Mouse (Mus musculus) forebrain, embryonic 13.5 days (tissue): ENCODE data around the gene Fam219b. TPM values are rescaled to one million over a fixed set of nuclear protein-coding genes. Genes with fewer than 3 reads are reported as not detected.
A peak's percentile ranks its signal among the peaks of the same experiment; 100 is the strongest.

Experiments used
- ATAC-seq: fragments of 200-750 bp; cut with Nextera tagmentation; 2 replicates; pipeline ENCODE4 v1.8.0; 2017
- H3K27ac ChIP-seq: fragments of 300-500 bp; sonication (generic); 2 replicates; pipeline ENCODE4 v1.5.1; 2015; ENCODE audit warnings: inconsistent platforms, mild to moderate bottlenecking, moderate library complexity
- H3K27me3 ChIP-seq: fragments of 300-500 bp; sonication (generic); 2 replicates; pipeline ENCODE4 v1.6.1; 2015; ENCODE audit warnings: mild to moderate bottlenecking, inconsistent platforms
- H3K36me3 ChIP-seq: fragments of 300-500 bp; sonication (generic); 2 replicates; pipeline ENCODE4 v1.6.1; 2015; ENCODE audit warnings: mild to moderate bottlenecking, inconsistent platforms; ENCODE audit not compliant: poor library complexity, severe bottlenecking
- H3K4me1 ChIP-seq: fragments of 300-500 bp; sonication (generic); 2 replicates; pipeline ENCODE4 v1.6.1; 2015; ENCODE audit warnings: inconsistent platforms
- H3K4me2 ChIP-seq: fragments of 300-500 bp; sonication (generic); 2 replicates; pipeline ENCODE4 v1.6.1; 2015; ENCODE audit warnings: inconsistent platforms, mild to moderate bottlenecking, moderate library complexity
- H3K4me3 ChIP-seq: fragments of 300-500 bp; sonication (generic); 2 replicates; pipeline ENCODE4 v1.5.1; 2015; ENCODE audit warnings: mild to moderate bottlenecking, inconsistent platforms
- H3K9ac ChIP-seq: fragments of 300-500 bp; sonication (generic); 2 replicates; pipeline ENCODE4 v1.6.1; 2015; ENCODE audit warnings: mild to moderate bottlenecking, inconsistent platforms
- H3K9me3 ChIP-seq: fragments of 300-500 bp; sonication (generic); replicated peaks from 2 replicates; pipeline ENCODE4 v1.6.1; 2016; ENCODE audit warnings: inconsistent platforms
- WGBS: fragments of 180-500 bp; shearing (Covaris S2); methylation state at CpG from one replicate; pipeline ENCODE4 v1.1.7; 2015; 5-methylcytosine and 5-hydroxymethylcytosine counted together
- polyA plus RNA-seq: library from polyadenylated mRNA; unstranded; fragments of >200 nt; fragmentation: Nextera tagmentation; extraction: Ambion mirVana; gene quantifications from 2 replicates; pipeline ENCODE4 v1.2.1, GENCODE M21; 2015

Fam219b gene
- 20.1 and 23.3 TPM in 2 replicates for polyA plus RNA-seq

DNA sequence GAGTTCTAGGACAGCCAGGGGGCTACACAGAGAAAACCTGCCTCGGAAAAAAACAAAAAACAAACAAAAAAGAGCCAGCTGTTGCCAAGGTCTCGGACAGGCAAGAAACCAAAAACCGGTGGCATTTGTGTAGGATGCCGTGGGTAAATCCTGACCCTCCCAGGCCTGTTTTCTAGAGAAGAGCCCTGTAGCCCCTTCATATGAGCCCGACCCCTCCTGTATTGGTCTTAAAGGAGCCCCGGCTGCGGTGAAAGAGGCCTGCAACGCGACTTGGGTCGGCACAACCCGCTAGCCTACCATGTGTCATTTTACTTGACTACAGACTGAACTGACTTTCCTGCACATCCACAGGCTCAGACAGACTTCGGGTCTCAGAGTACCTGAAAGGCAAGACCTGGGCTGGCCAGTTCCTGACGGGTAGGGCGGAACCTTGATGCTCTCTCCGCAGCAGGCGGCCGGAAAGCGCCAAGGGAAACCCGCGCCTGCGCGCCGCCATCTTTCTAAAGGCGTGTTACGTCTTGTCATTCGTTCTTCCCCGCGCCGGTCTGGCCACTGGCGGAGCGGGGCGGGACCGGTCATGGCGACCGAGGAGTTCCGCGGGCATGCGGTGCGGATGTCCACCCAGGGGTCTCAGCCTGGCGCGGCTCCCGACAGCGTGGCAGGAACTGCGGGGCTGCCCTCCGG, at the start of gene Fam219b:
Fam219b (plus strand) TSS at position 485 of the 684 bp plus-strand sequence.
- H3K4me3 ChIP-seq = peak within 1 kb of the TSS; percentile 82
- H3K27me3 ChIP-seq = no peaks in the 10 kb centered on the region
- peak; percentile 91 for ATAC-seq
- H3K4me1 ChIP-seq = peaks cover 20% of the 10 kb centered on the region
- 1% methylated on average over 45 of the region's 45 CpGs for WGBS
- H3K4me2 ChIP-seq = peak within 1 kb of the TSS; percentile 85
- peaks cover 61% of the 10 kb centered on the region for H3K36me3 ChIP-seq
- peak within 1 kb of the TSS; percentile 83 for H3K27ac ChIP-seq
- peak within 1 kb of the TSS; percentile 92 for H3K9ac ChIP-seq
- H3K9me3 ChIP-seq = no peaks in the 10 kb centered on the region

DNA sequence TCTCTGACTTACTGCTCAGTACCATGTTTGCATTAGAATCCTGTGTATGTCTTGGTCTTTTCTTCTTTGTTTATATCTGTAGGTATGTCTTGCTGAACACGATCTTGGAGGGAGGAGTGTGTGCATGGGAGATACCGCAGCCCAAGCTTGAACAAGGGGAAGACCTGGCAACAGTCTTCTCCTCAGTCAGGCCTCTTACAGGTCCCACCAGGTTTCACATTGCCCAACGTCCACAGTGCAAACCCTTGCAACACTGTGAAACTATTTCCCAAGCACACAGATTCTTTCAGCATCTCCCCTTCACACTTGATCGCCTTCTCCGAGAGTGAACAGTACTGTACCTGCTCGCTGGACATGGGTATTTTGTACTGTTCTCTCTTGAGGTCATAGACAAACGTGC, 49.5 kb upstream of the Fam219b start:
- H3K4me2 ChIP-seq = no peak overlapping the region
- H3K9ac ChIP-seq = no peak overlapping the region
- 0 out of 2 replicates have a peak, but pooled peaks cover 13% of the 10 kb centered on the region for H3K27me3 ChIP-seq
- no peaks in the 10 kb centered on the region for H3K9me3 ChIP-seq
- H3K27ac ChIP-seq = no peak overlapping the region
- 0 out of 2 replicates have a peak, but pooled peaks cover 3% of the 10 kb centered on the region for H3K4me1 ChIP-seq
- H3K4me3 ChIP-seq = no peak overlapping the region
- no peaks in the 10 kb centered on the region for H3K36me3 ChIP-seq
- 76% methylated on average over 7 of the region's 7 CpGs for WGBS
- ATAC-seq = no peak

DNA sequence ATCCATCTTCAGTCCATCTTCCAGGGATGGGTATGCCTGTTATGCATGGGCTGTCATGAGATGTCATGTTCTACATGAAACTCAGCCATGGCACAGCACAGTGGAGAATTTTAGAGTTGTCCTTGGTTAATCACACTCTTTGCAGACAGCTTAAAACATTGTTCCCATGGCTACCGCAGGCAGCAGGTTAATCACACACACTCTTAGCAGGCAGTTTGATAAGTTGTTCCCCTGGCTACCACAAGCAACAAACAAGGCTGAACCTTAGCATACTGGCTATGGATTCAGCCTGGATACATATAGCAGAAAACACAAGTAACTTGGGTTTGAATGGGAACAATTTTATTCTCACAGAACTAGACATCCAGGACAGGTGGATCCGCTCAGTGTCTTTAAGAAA, 43.8 kb upstream of the Fam219b start:
- no peaks in the 10 kb centered on the region for H3K9me3 ChIP-seq
- 91% methylated on average over 2 of the region's 2 CpGs for WGBS
- H3K9ac ChIP-seq = no peak overlapping the region
- H3K27me3 ChIP-seq = no peaks in the 10 kb centered on the region
- H3K4me3 ChIP-seq = no peak overlapping the region
- peaks cover 8% of the 10 kb centered on the region for H3K4me1 ChIP-seq
- H3K27ac ChIP-seq = no peak overlapping the region
- ATAC-seq = no peak
- H3K4me2 ChIP-seq = no peak overlapping the region
- H3K36me3 ChIP-seq = no peaks in the 10 kb centered on the region

DNA sequence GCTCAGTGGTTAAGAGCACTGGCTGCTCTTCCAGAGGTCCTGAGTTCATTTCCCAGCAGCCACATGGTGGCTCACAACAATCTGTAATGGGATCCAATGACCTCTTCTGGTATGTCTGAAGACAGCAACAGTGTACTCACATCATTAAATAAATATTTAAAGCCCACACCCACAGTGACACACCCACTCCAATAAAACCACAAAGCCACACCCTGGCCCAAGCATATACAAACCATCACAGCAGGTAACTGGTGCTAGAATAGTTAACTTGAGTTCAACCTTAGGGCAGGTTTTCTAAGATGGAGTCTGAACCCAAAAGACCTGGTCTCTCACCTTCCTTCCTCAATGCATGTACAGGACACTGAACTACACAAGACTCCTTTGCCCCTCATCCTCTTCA, 42.4 kb upstream of the Fam219b start:
- Histone ChIP-seq H3K4me2 (no peak overlapping the region), H3K27me3 (peaks cover 6% of the 10 kb centered on the region), H3K4me3 (no peak overlapping the region), H3K27ac (no peak overlapping the region), H3K9ac (no peak overlapping the region), H3K36me3 (no peaks in the 10 kb centered on the region), H3K4me1 (peaks cover 13% of the 10 kb centered on the region), H3K9me3 (no peaks in the 10 kb centered on the region)
- no peak for ATAC-seq

DNA sequence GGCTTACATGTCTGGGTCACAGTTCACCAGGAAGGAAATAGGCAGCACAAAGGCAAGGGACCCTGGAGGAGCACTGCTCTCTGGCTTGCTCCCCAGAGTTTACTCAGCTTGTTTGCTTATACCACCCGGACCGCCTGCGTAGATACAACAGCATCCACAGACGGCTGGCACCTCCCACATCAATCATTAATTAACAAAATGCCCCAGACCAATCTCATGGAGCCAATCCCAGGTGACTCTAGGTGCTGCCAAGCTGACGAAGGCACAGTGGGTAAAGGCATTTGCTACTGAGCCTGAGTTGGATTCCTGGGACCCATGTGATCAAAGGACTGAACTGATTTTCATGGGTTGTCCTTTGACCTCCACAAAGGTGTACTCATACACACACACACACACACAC, 40.1 kb upstream of the Fam219b start:
- Histone ChIP-seq H3K4me3 (no peak overlapping the region), H3K4me1 (peaks cover 36% of the 10 kb centered on the region), H3K4me2 (no peak overlapping the region), H3K36me3 (no peaks in the 10 kb centered on the region), H3K9me3 (no peaks in the 10 kb centered on the region), H3K27ac (no peak overlapping the region), H3K27me3 (peaks cover 19% of the 10 kb centered on the region), H3K9ac (no peak overlapping the region)
- 78% methylated on average over 5 of the region's 5 CpGs for WGBS
- no peak for ATAC-seq

DNA sequence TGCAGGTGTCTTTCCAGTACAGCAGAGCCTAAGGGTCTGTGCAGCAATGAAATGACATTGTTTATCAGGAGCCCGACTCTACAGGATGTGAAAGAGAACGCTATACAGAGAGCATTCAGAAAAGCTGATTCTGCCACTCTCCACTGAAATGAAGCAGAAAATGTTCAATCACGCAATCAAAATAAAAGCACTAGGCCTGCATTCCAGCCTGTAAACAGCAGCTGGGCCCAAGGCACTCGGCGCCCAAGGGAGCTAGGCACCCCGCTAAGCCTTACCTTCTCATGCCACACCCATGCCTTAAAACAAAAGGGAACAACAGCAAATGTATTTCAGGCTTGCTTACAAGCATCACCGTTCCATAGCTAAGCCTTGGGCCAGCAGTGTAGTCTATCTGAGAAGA, 38.8 kb upstream of the Fam219b start:
- Histone ChIP-seq H3K4me2 (peak overlapping the region; percentile 5; the same call in 1 of the 2 replicates), H3K9me3 (no peaks in the 10 kb centered on the region), H3K27me3 (peaks cover 32% of the 10 kb centered on the region), H3K4me3 (no peak overlapping the region), H3K4me1 (peaks cover 49% of the 10 kb centered on the region), H3K36me3 (no peaks in the 10 kb centered on the region), H3K9ac (no peak overlapping the region), H3K27ac (peak overlapping the region; percentile 71)
- WGBS = 32% methylated on average over 7 of the region's 7 CpGs
- no peak for ATAC-seq

DNA sequence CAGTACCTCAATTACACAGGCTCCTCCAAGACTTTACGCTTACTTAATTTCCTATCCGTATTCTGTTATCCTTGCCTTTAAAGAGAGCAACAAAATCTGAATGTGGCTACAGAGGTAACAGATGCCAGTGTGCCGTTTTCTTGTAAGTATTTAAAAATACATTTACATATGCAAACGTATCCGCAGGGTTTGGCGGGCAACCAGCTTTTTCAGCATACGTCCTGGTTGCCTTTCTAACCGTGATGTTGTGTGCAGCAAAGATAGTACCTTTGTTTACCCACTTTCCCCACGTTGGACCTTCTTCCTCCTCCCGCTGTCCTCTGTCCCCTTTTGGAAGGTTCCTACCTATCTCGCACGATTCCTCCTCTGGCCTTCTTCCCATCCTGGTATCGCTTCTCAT, 35.9 kb upstream of the Fam219b start:
- H3K4me1 ChIP-seq = peaks cover 75% of the 10 kb centered on the region
- H3K4me3 ChIP-seq = peak overlapping the region; percentile 45
- WGBS = 2% methylated on average over 13 of the region's 13 CpGs
- H3K4me2 ChIP-seq = peak overlapping the region; percentile 88
- peaks cover 61% of the 10 kb centered on the region for H3K27me3 ChIP-seq
- H3K27ac ChIP-seq = peak overlapping the region; percentile 97
- no peaks in the 10 kb centered on the region for H3K36me3 ChIP-seq
- ATAC-seq = peak; percentile 6; the same call in 1 of the 2 replicates
- H3K9ac ChIP-seq = peak overlapping the region; percentile 65
- no peaks in the 10 kb centered on the region for H3K9me3 ChIP-seq

DNA sequence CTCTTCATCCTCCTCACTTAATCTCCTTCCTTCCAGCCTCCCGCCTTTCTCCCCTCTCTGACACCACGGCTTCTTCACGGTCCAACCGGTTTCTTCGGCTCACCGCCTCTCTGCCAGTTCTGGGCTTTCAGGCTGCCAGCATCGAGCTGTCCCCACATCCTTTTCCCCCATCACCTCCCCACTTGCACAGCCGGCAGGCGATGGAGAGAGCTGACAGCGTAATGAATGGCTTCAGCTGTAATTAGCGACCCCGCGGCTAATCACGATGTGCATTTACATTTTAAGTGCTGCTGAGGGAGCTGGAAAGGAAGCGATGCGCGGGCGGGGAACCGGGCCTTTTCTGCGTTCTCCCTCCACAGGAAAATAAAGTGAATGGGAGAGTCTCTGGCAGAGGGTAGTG, 35.5 kb upstream of the Fam219b start:
- Histone ChIP-seq H3K36me3 (no peaks in the 10 kb centered on the region), H3K4me2 (peak overlapping the region; percentile 88), H3K9ac (peak overlapping the region; percentile 65), H3K4me3 (peak overlapping the region; percentile 45), H3K4me1 (peaks cover 75% of the 10 kb centered on the region), H3K9me3 (no peaks in the 10 kb centered on the region), H3K27ac (peak overlapping the region; percentile 97), H3K27me3 (peaks cover 65% of the 10 kb centered on the region)
- under 1% methylated on average over 20 of the region's 20 CpGs for WGBS
- ATAC-seq = peak; percentile 86

DNA sequence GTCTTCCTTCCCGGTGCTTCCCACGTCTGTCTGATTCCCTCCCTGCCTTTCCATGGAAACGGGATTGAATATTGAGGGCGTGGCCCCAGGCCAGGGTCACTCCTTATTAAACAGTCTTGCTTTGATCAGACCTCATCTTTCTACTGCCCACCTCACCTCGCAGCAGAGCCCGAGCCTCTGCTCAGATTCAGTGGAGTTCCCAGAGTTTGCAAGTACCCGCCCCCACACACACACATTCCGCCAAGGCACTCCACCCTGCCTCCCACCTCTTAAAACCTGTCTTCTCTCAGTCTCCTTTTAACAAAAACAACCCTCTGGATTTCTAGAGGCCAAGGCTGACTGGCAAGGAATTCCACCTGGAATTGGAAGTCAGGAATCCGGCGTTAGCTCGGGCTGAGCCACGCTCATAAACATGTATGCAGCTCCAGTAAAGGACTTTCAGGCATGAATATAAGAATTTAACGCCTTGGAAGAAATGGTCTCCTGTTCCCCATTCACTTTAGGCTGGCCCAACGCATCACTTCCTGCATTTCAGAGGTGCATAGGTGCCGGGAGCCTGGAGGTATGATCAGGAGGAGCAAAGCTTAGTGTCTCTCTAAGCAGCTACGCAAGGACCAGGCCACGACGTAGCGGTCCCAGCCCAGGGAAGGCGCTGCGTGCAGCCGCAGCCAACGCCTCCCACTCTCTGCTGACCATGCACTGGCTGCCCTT, 34.3 kb upstream of the Fam219b start:
- Histone ChIP-seq H3K4me2 (peak overlapping the region; percentile 88), H3K36me3 (no peaks in the 10 kb centered on the region), H3K9ac (peak overlapping the region; percentile 51), H3K27ac (peak overlapping the region; percentile 97), H3K4me1 (peaks cover 71% of the 10 kb centered on the region), H3K27me3 (peaks cover 67% of the 10 kb centered on the region), H3K4me3 (peak overlapping the region; percentile 45), H3K9me3 (no peaks in the 10 kb centered on the region)
- ATAC-seq = no peak
- 6% methylated on average over 23 of the region's 23 CpGs for WGBS

DNA sequence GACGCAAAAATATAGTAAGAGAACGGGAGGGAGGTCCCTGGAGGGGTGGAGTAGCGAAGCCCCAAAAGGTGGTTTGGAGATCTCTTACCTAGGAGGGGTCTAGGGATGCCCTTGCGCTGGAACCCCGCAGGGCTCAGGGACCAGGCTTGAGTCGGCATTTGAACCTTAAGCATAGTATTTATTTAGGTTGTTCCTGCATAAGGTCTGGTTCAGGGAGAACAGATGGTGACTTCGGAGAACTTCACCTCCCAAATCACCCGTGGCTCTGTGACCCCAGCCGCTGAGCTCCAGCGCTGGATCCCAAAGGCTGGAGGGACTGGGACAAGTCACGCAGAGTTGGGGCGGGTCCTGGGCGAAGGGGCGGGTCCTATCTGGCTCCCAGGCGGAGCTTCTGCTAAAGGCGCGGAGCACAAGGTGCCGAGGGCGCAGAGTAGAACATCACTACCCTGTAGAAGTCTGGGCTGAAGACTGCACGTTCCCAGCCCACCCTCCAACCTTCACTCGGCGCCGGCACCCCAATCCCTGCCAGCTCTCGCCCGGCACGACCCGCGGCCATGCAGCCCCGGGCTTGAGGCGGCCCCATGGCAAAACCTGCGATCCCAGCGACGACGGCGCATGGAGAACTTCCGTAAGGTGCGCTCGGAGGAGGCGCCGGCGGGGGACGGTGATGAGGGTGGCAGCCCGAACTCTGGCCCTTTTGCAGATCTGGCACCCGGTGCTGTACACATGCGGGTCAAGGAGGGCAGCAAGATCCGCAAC, 33.5 kb upstream of the Fam219b start, which contains the start of gene Rpp25:
Rpp25 (plus strand) TSS at position 405 of the 759 bp plus-strand sequence.
- Histone ChIP-seq H3K36me3 (no peaks in the 10 kb centered on the region), H3K9ac (peak within 1 kb of the TSS; percentile 51), H3K4me2 (peak within 1 kb of the TSS; percentile 88), H3K9me3 (no peaks in the 10 kb centered on the region), H3K4me1 (peaks cover 64% of the 10 kb centered on the region), H3K4me3 (peak within 1 kb of the TSS; percentile 45), H3K27ac (peak within 1 kb of the TSS; percentile 97), H3K27me3 (peaks cover 67% of the 10 kb centered on the region)
- peak; percentile 61 for ATAC-seq
- WGBS = under 1% methylated on average over 43 of the region's 46 CpGs

DNA sequence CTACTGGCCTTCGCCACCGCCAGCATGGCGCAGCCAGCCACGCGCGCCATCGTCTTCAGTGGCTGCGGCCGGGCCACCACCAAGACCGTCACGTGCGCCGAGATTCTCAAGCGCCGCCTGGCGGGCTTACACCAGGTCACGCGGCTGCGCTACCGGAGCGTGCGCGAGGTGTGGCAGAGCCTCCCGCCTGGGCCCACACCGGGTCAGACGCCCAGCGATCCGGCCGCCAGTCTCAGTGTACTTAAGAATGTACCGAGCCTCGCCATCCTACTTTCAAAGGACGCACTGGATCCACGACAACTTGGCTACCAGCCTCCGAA, 33.0 kb upstream of the Fam219b start:
- Histone ChIP-seq H3K4me1 (peaks cover 62% of the 10 kb centered on the region), H3K9me3 (no peaks in the 10 kb centered on the region), H3K36me3 (no peaks in the 10 kb centered on the region), H3K27ac (no peak overlapping the region), H3K9ac (peak overlapping the region; percentile 51), H3K4me3 (peak overlapping the region; percentile 45), H3K4me2 (peak overlapping the region; percentile 88), H3K27me3 (peaks cover 67% of the 10 kb centered on the region)
- ATAC-seq = peak; percentile 50
- under 1% methylated on average over 34 of the region's 34 CpGs for WGBS

DNA sequence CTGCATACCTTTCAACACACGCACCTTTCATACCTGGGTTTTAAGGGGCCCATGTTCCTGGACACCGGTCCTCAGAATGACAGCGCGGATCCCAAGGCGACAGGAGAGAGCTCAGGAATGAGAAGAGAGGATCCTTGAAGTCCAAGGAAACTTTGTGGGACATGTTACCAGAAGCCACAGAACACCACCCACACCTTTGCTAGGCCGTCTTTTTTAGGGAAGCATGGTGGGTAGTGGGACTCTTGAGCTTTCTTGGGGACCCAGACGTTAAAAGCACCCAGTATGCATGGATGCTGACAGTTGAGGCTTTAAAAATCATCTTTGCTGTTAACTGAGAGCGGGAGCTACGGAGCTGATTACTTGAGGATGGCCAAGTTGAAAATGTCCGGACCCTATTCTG, 32.4 kb upstream of the Fam219b start:
- Histone ChIP-seq H3K4me3 (peak overlapping the region; percentile 45), H3K9ac (no peak overlapping the region), H3K4me2 (peak overlapping the region; percentile 88), H3K4me1 (peaks cover 62% of the 10 kb centered on the region), H3K27ac (no peak overlapping the region), H3K27me3 (peaks cover 62% of the 10 kb centered on the region), H3K9me3 (no peaks in the 10 kb centered on the region), H3K36me3 (no peaks in the 10 kb centered on the region)
- ATAC-seq = no peak
- WGBS = 53% methylated on average over 10 of the region's 10 CpGs
